Mouse (Mus musculus): Measurements from ENCODE around the gene Pde4d. TPM values are rescaled to one million over a fixed set of nuclear protein-coding genes. Genes with fewer than 3 reads are reported as not detected.

The Pde4d gene
- polyA plus RNA-seq, 1 experiment from 2014 or later, result 8.7 TPM

DNA sequence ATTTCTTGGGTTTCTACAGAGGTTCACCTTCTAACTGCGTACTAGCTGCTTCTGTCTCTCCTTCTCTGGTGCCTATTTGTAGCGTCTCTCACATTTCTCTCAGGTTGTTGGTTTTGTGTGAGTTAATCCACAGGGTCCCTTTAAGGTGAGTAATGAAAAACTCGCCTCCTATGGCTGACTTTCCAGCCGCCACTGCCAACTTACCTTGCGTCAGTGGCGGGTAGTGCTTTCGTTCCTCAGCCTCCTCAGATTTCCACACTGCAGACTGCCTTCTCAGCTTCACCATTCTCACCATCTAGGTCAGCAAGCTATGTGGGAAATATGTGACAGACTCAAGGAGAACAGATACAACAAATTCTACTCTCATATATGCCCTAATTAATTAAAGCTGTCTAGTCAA, 977.8 kb downstream of the Pde4d start:
- WGBS, result 81% methylated on average over 7 of the region's 7 CpGs
- H3K4me3 ChIP-seq (ENCODE audit: low read depth, low read length), result no peak overlapping the region
- ATAC-seq (ENCODE audit: low FRiP score), result no peak
- H3K4me1 ChIP-seq (ENCODE audit: control insufficient read depth, insufficient read depth, low read length), result no peaks in the 10 kb centered on the region
- H3K27me3 ChIP-seq (ENCODE audit: control insufficient read depth, insufficient read depth, low read length), result no peaks in the 10 kb centered on the region
- H3K36me3 ChIP-seq (ENCODE audit: control insufficient read depth, insufficient read depth, low read length), result no peaks in the 10 kb centered on the region
- DNase-seq (ENCODE audit: low spot score, missing footprints), result peak; percentile 74
- H3K9me3 ChIP-seq (ENCODE audit: control insufficient read depth, low read length), result no peaks in the 10 kb centered on the region
- H3K4me2 ChIP-seq, result no peak overlapping the region
- H3K9ac ChIP-seq (ENCODE audit: low read length), result no peak overlapping the region
- H3K27ac ChIP-seq (ENCODE audit: low read depth, low read length), result no peak overlapping the region

DNA sequence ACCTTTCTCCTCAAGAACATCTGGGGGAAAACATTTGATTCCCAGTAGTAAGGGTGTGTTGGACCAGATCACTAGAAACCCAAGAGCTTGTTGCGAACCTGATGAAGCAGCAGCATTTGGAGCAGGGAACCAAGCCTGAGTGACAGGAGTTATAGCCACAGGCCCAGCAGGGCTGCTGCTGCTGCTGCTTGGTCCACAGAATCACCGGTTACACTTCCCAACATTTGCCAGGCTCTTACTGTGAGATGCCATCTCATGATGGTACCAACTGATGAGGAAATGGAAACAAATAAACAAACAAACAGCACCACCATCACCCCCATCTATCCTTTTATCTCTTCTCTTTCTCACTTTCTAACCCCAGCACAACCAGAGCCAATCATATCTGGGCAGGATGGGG, 979.8 kb downstream of the Pde4d start:
- Histone ChIP-seq H3K4me1 (ENCODE audit: control insufficient read depth, insufficient read depth, low read length) (no peaks in the 10 kb centered on the region), H3K4me3 (ENCODE audit: low read depth, low read length) (no peak overlapping the region), H3K9me3 (ENCODE audit: control insufficient read depth, low read length) (no peaks in the 10 kb centered on the region), H3K4me2 (no peak overlapping the region), H3K27me3 (ENCODE audit: control insufficient read depth, insufficient read depth, low read length) (no peaks in the 10 kb centered on the region), H3K36me3 (ENCODE audit: control insufficient read depth, insufficient read depth, low read length) (no peaks in the 10 kb centered on the region), H3K27ac (ENCODE audit: low read depth, low read length) (no peak overlapping the region), H3K9ac (ENCODE audit: low read length) (no peak overlapping the region)
- DNase-seq (ENCODE audit: low spot score, missing footprints) (no peak), ATAC-seq (ENCODE audit: low FRiP score) (no peak)
- 96% methylated on average over 2 of the region's 2 CpGs for WGBS

DNA sequence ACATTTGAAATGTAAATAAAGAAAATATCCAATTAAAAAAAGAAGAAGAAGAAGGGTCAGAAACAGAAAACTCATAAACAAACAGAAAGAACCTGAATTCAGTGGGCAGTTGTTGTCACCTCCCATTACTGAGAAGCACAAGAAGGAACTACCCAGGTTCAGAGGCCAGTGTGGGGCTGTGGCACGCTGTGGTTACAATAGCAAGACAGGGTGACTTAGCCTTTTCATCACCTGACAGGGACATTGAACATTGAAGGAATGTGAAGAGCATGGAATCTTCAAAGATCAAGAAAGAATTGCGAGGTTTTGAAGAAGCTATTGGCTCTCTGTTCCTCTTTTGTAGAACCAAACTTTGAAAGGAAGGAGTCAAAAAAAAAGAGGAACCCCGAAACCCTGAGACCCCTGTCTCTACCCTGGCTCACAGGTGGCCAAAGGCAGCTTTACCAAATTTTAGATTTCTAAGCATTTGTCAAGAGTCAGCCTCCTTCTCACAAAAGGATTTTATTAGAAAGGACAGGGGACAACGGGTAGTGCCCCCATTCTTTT, 987.6 kb downstream of the Pde4d start:
- Histone ChIP-seq H3K27ac (ENCODE audit: low read depth, low read length) (no peak overlapping the region), H3K9ac (ENCODE audit: low read length) (no peak overlapping the region), H3K9me3 (ENCODE audit: control insufficient read depth, low read length) (no peaks in the 10 kb centered on the region), H3K4me2 (no peak overlapping the region), H3K4me3 (ENCODE audit: low read depth, low read length) (no peak overlapping the region), H3K36me3 (ENCODE audit: control insufficient read depth, insufficient read depth, low read length) (no peaks in the 10 kb centered on the region), H3K4me1 (ENCODE audit: control insufficient read depth, insufficient read depth, low read length) (no peaks in the 10 kb centered on the region), H3K27me3 (ENCODE audit: control insufficient read depth, insufficient read depth, low read length) (no peaks in the 10 kb centered on the region)
- WGBS, result 62% methylated on average over 4 of the region's 4 CpGs
- no peak for ATAC-seq (ENCODE audit: low FRiP score)
- DNase-seq (ENCODE audit: low spot score, missing footprints), result no peak

DNA sequence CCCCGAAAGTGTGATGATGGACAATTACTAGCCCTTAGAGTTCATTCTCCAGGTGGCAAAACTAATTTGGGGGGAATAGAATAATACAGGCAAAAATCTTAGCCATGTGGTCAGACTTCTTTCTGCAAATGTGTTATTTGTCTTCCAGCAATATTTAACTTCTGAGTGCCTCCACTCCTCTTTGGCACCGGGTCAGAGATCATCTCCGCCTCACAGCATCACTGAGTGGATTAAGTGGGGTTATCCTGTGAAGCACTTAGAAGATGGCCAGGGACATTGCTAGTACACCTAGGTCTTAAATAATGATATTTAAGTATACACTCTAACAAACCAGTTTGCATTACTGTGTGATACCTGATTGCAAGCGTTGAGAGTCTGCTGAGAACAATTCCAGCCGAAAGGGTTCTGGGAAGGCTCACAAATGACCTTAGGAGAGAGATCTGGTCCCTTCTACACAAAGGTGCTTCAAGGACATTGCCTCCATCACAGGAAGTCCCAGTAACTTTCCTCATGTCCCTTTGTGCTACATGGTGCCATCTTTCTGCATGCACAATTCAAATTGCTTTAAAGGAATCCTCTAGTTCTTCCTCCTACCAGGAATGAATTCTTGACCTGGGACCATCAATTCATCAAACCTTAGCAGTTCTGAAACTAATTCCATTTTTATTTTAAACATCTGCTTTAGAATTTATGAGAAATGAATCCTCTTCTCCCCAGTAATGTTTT, 989.9 kb downstream of the Pde4d start:
- no peak for ATAC-seq (ENCODE audit: low FRiP score)
- 75% methylated on average over 5 of the region's 5 CpGs for WGBS
- Histone ChIP-seq H3K4me1 (ENCODE audit: control insufficient read depth, insufficient read depth, low read length) (no peaks in the 10 kb centered on the region), H3K27me3 (ENCODE audit: control insufficient read depth, insufficient read depth, low read length) (no peaks in the 10 kb centered on the region), H3K4me3 (ENCODE audit: low read depth, low read length) (no peak overlapping the region), H3K4me2 (peak overlapping the region; percentile 62; the same call in 1 of the 2 replicates), H3K27ac (ENCODE audit: low read depth, low read length) (no peak overlapping the region), H3K9ac (ENCODE audit: low read length) (peak overlapping the region; percentile 67; the same call in 1 of the 2 replicates), H3K9me3 (ENCODE audit: control insufficient read depth, low read length) (no peaks in the 10 kb centered on the region), H3K36me3 (ENCODE audit: control insufficient read depth, insufficient read depth, low read length) (no peaks in the 10 kb centered on the region)
- peak; percentile 88 for DNase-seq (ENCODE audit: low spot score, missing footprints)

DNA sequence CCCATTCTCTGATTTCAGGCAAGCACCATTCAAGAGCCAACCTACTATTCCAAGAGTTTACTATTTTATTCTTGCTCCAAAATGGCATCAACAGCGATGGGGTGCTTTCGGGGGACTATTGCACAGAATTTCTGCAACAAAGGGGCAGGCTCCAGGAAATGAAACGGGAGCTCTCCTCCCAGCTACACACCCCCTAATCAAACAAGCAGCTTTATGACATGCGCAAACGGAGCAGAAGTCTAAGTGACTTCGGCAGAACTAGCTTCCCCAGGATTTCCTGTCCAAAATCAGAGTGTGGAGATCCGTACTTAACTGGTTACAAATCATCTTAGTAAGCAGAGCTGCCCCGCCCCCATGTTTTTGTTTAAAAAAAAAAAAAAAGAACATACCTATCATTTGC, 990.6 kb downstream of the Pde4d start:
- peak; percentile 93 for DNase-seq (ENCODE audit: low spot score, missing footprints)
- Histone ChIP-seq H3K9me3 (ENCODE audit: control insufficient read depth, low read length) (no peaks in the 10 kb centered on the region), H3K27me3 (ENCODE audit: control insufficient read depth, insufficient read depth, low read length) (no peaks in the 10 kb centered on the region), H3K4me1 (ENCODE audit: control insufficient read depth, insufficient read depth, low read length) (no peaks in the 10 kb centered on the region), H3K4me2 (peak overlapping the region; percentile 62), H3K36me3 (ENCODE audit: control insufficient read depth, insufficient read depth, low read length) (no peaks in the 10 kb centered on the region), H3K9ac (ENCODE audit: low read length) (peak overlapping the region; percentile 67), H3K4me3 (ENCODE audit: low read depth, low read length) (peak overlapping the region; percentile 42), H3K27ac (ENCODE audit: low read depth, low read length) (peak overlapping the region; percentile 60)
- ATAC-seq (ENCODE audit: low FRiP score), result peak; percentile 82
- 7% methylated on average over 8 of the region's 8 CpGs for WGBS

DNA sequence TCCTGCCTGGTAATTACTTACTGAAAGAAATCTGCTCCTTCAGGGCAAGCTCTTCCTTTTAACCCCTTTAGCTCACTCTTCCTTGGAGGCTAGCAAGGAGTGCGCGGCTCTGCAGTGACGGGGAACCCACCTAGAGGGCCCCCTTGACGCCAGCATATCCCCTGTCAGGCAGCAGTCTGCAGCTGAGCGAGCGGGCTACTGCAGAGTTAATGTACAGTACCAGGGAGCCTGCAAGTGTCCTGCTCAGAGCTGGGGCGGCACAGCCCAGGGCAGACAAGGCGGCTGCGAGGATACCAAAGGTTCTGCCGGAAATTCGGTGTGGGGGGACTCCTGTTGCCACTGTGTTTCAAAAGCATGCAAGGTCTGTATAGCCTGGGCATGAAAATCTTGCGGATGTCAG, 991.1 kb downstream of the Pde4d start:
- no peaks in the 10 kb centered on the region for H3K9me3 ChIP-seq (ENCODE audit: control insufficient read depth, low read length)
- H3K4me3 ChIP-seq (ENCODE audit: low read depth, low read length), result peak overlapping the region; percentile 42
- no peaks in the 10 kb centered on the region for H3K4me1 ChIP-seq (ENCODE audit: control insufficient read depth, insufficient read depth, low read length)
- under 1% methylated on average over 12 of the region's 12 CpGs for WGBS
- H3K9ac ChIP-seq (ENCODE audit: low read length), result peak overlapping the region; percentile 67
- peak overlapping the region; percentile 61 for H3K27ac ChIP-seq (ENCODE audit: low read depth, low read length)
- peak; percentile 98 for ATAC-seq (ENCODE audit: low FRiP score)
- no peaks in the 10 kb centered on the region for H3K27me3 ChIP-seq (ENCODE audit: control insufficient read depth, insufficient read depth, low read length)
- peak overlapping the region; percentile 62 for H3K4me2 ChIP-seq
- H3K36me3 ChIP-seq (ENCODE audit: control insufficient read depth, insufficient read depth, low read length), result no peaks in the 10 kb centered on the region
- DNase-seq (ENCODE audit: low spot score, missing footprints), result peak; percentile 96

DNA sequence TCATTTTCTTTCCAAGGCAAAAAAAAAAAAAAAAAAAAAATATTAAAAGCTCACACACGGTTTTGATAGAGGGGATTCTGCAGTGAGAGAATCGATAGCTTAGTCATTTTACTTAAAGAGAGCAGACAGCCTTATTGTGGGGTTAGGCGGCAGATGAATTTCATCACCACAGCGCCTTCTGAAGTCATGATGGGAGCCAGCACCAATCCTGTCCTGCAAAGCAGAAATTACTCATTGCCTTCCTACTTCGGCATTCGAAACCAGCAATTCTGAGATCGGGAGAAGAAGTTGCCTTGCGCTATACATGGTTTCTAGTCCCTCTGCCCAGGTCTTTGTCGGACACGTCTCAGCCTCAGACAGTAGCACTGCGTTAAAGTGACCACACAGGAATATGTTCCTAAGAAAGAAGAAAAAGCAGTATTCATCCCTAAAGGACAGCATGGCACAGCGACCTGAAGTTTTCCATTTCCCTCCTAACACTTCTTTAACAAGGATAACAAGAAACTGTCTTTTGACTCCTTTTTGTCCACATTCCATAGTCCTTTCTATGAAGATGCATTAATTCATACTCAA, 991.7 kb downstream of the Pde4d start:
- ATAC-seq (ENCODE audit: low FRiP score) (no peak), DNase-seq (ENCODE audit: low spot score, missing footprints) (peak; percentile 91)
- Histone ChIP-seq H3K27ac (ENCODE audit: low read depth, low read length) (0 out of 2 replicates have a peak overlapping the region, but pooled peaks have one; percentile 61), H3K4me3 (ENCODE audit: low read depth, low read length) (peak overlapping the region; percentile 42), H3K9me3 (ENCODE audit: control insufficient read depth, low read length) (no peaks in the 10 kb centered on the region), H3K36me3 (ENCODE audit: control insufficient read depth, insufficient read depth, low read length) (no peaks in the 10 kb centered on the region), H3K27me3 (ENCODE audit: control insufficient read depth, insufficient read depth, low read length) (no peaks in the 10 kb centered on the region), H3K9ac (ENCODE audit: low read length) (peak overlapping the region; percentile 67), H3K4me2 (peak overlapping the region; percentile 62), H3K4me1 (ENCODE audit: control insufficient read depth, insufficient read depth, low read length) (no peaks in the 10 kb centered on the region)
- WGBS, result 49% methylated on average over 12 of the region's 12 CpGs

DNA sequence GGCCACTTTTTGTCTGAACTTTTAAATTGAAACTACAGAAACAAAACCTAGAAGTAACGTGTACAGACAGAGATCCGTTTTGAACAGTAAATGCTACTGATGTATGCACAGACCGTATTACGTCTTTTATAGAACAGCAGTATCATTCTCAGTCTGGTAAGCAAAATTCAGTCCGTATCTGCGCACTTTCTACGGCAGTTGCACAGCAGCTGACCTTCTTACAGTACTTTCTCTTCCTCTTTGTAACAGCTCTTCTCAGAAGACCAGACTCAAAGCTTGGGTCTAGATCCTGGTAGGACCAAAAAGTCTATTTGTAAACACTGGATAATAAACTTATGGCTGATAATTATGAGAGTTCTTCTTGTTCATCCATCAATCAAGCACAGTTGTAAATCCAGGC, 996.4 kb downstream of the Pde4d start:
- Histone ChIP-seq H3K27me3 (ENCODE audit: control insufficient read depth, insufficient read depth, low read length) (no peaks in the 10 kb centered on the region), H3K4me3 (ENCODE audit: low read depth, low read length) (no peak overlapping the region), H3K4me1 (ENCODE audit: control insufficient read depth, insufficient read depth, low read length) (no peaks in the 10 kb centered on the region), H3K9ac (ENCODE audit: low read length) (no peak overlapping the region), H3K9me3 (ENCODE audit: control insufficient read depth, low read length) (no peaks in the 10 kb centered on the region), H3K4me2 (no peak overlapping the region), H3K36me3 (ENCODE audit: control insufficient read depth, insufficient read depth, low read length) (no peaks in the 10 kb centered on the region), H3K27ac (ENCODE audit: low read depth, low read length) (no peak overlapping the region)
- DNase-seq (ENCODE audit: low spot score, missing footprints), result no peak
- no peak for ATAC-seq (ENCODE audit: low FRiP score)
- WGBS, result 94% methylated on average over 7 of the region's 7 CpGs

DNA sequence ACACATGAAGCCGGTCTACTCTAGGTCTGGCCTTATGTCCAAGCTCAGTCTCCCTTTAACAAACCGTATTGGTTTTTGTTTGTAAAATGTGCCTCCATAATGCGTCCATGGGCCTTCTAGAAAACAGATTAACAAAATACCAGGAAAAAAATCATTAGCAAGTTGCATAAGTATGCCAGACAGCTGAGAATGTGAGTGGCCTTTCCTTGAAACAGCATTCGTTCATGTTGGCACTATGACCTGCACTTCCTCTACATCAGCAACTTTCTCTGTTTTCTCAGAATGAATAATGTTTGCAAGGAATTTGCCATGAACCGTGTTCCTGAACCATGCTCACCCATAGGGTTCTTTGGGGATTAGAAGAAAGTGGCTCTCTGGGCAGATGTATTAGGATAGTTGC, 998.4 kb downstream of the Pde4d start:
- ATAC-seq (ENCODE audit: low FRiP score), result no peak
- no peak overlapping the region for H3K4me3 ChIP-seq (ENCODE audit: low read depth, low read length)
- no peak for DNase-seq (ENCODE audit: low spot score, missing footprints)

More for the DNA sequence above, 998.4 kb downstream of the Pde4d start:
- Histone ChIP-seq H3K27me3 (ENCODE audit: control insufficient read depth, insufficient read depth, low read length) (no peaks in the 10 kb centered on the region), H3K9ac (ENCODE audit: low read length) (no peak overlapping the region), H3K27ac (ENCODE audit: low read depth, low read length) (no peak overlapping the region), H3K36me3 (ENCODE audit: control insufficient read depth, insufficient read depth, low read length) (no peaks in the 10 kb centered on the region), H3K4me2 (no peak overlapping the region), H3K9me3 (ENCODE audit: control insufficient read depth, low read length) (no peaks in the 10 kb centered on the region; the same call in 1 of the 2 replicates), H3K4me1 (ENCODE audit: control insufficient read depth, insufficient read depth, low read length) (no peaks in the 10 kb centered on the region)
- WGBS, result 88% methylated on average over 5 of the region's 5 CpGs

All from midbrain, embryonic 11.5 days (tissue).